Mouse (Mus musculus) heart, postnatal 0 days (tissue): Measurements from ENCODE around the gene Syt12. TPM values are rescaled to one million over a fixed set of nuclear protein-coding genes. Genes with fewer than 3 reads are reported as not detected.
A peak's percentile ranks its signal among the peaks of the same experiment; 100 is the strongest.

ENCODE experiments used
- ATAC-seq: fragments of 200-750 bp; cut with Nextera tagmentation; 2 replicates; pipeline ENCODE4 v1.8.0; 2017; ENCODE audit warnings: low read depth, moderate number of reproducible peaks, moderate library complexity; ENCODE audit not compliant: insufficient read depth
- DNase-seq: peaks from one replicate; pipeline ENCODE4 v3.0.0-alpha.2; 2016; ENCODE audit warnings: low spot score
- H3K27ac ChIP-seq: fragments of 300-500 bp; sonication (generic); 2 replicates; pipeline ENCODE4 v1.5.1; 2014; ENCODE audit warnings: low read depth, mild to moderate bottlenecking
- H3K27me3 ChIP-seq: fragments of 300-500 bp; sonication (generic); 2 replicates; pipeline ENCODE4 v1.6.1; 2014; ENCODE audit warnings: low read length, mixed read lengths; ENCODE audit not compliant: control insufficient read depth, insufficient read depth
- H3K36me3 ChIP-seq: fragments of 300-500 bp; sonication (generic); replicated peaks from 2 replicates; pipeline ENCODE4 v1.6.1; 2014; ENCODE audit warnings: low read length, mixed read lengths; ENCODE audit not compliant: control insufficient read depth, insufficient read depth
- H3K4me1 ChIP-seq: fragments of 300-500 bp; sonication (generic); 2 replicates; pipeline ENCODE4 v1.6.1; 2014; ENCODE audit warnings: antibody characterized with exemption; ENCODE audit not compliant: control insufficient read depth, insufficient read depth
- H3K4me2 ChIP-seq: fragments of 300-500 bp; sonication (generic); 2 replicates; pipeline ENCODE4 v1.6.1; 2014; ENCODE audit warnings: low read depth, mild to moderate bottlenecking, low read length, moderate library complexity
- H3K4me3 ChIP-seq: fragments of 300-500 bp; sonication (generic); 2 replicates; pipeline ENCODE4 v1.5.1; 2014; ENCODE audit warnings: low read depth, low read length
- H3K9ac ChIP-seq: fragments of 300-500 bp; sonication (generic); replicated peaks from 2 replicates; pipeline ENCODE4 v1.6.1; 2014; ENCODE audit warnings: low read depth, low read length, mixed read lengths
- H3K9me3 ChIP-seq: fragments of 300-500 bp; sonication (generic); replicated peaks from 2 replicates; pipeline ENCODE4 v1.6.1; 2016; ENCODE audit warnings: low read length; ENCODE audit not compliant: control insufficient read depth
- CTCF ChIP-seq: IDR thresholded peaks from 2 replicates; pipeline ENCODE4 v1.5.1; 2016; ENCODE audit warnings: antibody characterized with exemption, control low read depth, low read depth
- EP300 ChIP-seq: IDR thresholded peaks from 2 replicates; pipeline ENCODE4 v1.6.1; 2016; ENCODE audit warnings: antibody characterized with exemption, low read depth
- WGBS: fragments of 180-500 bp; shearing (Covaris S2); extraction: QIAGEN DNeasy Blood & Tissue Kit; methylation state at CpG from one replicate; pipeline ENCODE4 v1.1.7; 2014; 5-methylcytosine and 5-hydroxymethylcytosine counted together
- polyA plus RNA-seq: library from polyadenylated mRNA; unstranded; fragments of >200 nt; fragmentation: Nextera tagmentation; extraction: Ambion mirVana; gene quantifications from 2 replicates; pipeline ENCODE4 v1.2.1, GENCODE M21; 2015
- total RNA-seq: library from RNA; depleted of rRNA; stranded (reverse); fragments of >200 nt; gene quantifications from 2 replicates; pipeline ENCODE4 v1.2.3, GENCODE M21; 2014; ENCODE audit warnings: low replicate concordance

Gene Syt12
- total and polyA plus RNA-seq, 2 experiments from 2014 or later: 0.46 to 2.8 TPM

DNA sequence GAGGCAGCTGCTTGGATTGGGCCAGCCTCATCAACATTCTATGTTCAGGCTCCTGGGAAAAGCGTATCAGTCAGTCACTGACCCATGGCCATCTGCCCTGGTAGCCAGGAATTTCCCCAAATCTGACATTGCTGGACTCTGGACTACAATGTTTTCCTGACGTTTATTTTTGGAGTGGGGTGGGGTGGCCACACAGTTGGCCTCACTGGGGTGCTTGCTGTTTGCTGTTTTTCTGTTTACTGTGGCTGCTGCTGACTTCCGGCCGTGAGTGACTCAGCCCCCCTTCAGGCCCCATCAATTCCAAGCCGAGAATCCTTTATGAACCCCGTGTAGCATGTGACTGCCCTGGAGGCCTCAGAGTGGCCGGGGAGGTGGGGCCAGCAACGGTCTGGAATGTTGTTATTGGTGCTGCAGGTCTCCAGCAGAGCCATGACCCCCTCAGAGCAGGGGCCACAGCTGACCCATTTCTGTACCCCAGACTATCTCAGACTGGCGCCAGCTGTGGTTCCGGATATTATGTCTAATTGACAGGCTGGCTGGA, 35.6 kb downstream of the Syt12 start:
- Histone ChIP-seq H3K4me3 (no peak overlapping the region), H3K9ac (no peak overlapping the region), H3K36me3 (no peaks in the 10 kb centered on the region), H3K4me2 (no peak overlapping the region), H3K27ac (peak overlapping the region; percentile 66), H3K4me1 (peaks cover 24% of the 10 kb centered on the region; the same call in 1 of the 2 replicates), H3K27me3 (no peaks in the 10 kb centered on the region), H3K9me3 (no peaks in the 10 kb centered on the region)
- TF ChIP-seq CTCF: no peak
- no peak for TF ChIP-seq EP300
- peak; percentile 19 for DNase-seq
- peak; percentile 54 for ATAC-seq
- WGBS: 28% methylated on average over 10 of the region's 10 CpGs

DNA sequence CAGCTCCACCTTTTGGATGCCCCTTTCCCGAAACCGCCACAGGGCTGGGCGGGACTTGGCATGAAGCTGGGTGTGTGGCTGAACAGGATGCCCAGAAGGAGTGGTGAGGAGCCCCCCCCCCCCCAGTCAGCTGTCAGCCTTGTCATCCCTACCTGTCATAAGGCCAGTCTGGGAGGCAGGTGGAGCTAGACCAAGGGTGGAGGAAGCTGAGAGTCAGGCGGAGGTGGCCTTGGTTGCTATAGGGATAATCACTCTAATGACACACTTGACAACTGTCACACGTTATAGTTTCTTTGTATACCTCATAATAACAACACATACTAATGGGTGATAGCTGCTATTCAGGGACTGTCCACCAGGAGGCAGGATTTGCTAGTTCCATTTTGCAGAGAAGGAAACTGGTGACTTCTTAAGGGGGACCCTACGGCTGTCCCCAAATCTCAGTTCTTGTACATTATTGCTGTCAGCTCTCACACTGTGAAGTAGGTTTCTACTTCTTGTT, 36.1 kb downstream of the Syt12 start:
- WGBS: 26% methylated on average over 6 of the region's 6 CpGs
- no peak for ATAC-seq
- H3K27me3 ChIP-seq: no peaks in the 10 kb centered on the region

GRCm38 (mm10) chr19:4440222-4440621, 37.0 kb downstream of the Syt12 start:
- Histone ChIP-seq H3K27ac (no peak overlapping the region), H3K4me1 (peaks cover 24% of the 10 kb centered on the region; the same call in 1 of the 2 replicates), H3K36me3 (no peaks in the 10 kb centered on the region), H3K27me3 (no peaks in the 10 kb centered on the region), H3K4me3 (peak overlapping the region; percentile 68), H3K4me2 (peak overlapping the region; percentile 94), H3K9ac (no peak overlapping the region), H3K9me3 (no peaks in the 10 kb centered on the region)
- DNase-seq (peak; percentile 56), ATAC-seq (no peak)
- no peak for TF ChIP-seq EP300
- no peak for TF ChIP-seq CTCF
- 12% methylated on average over 8 of the region's 8 CpGs for WGBS

More for the DNA sequence above, 36.1 kb downstream of the Syt12 start:
- TF ChIP-seq CTCF: peak; percentile 68
- no peak for TF ChIP-seq EP300
- no peaks in the 10 kb centered on the region for H3K36me3 ChIP-seq
- H3K9me3 ChIP-seq: no peaks in the 10 kb centered on the region
- peaks cover 24% of the 10 kb centered on the region; the same call in 1 of the 2 replicates for H3K4me1 ChIP-seq
- H3K4me2 ChIP-seq: no peak overlapping the region
- H3K9ac ChIP-seq: no peak overlapping the region
- no peak overlapping the region for H3K4me3 ChIP-seq
- DNase-seq: peak; percentile 38
- H3K27ac ChIP-seq: peak overlapping the region; percentile 66

- under 1% methylated on average over 49 of the region's 51 CpGs for WGBS
- no peak within 1 kb of the TSS for H3K27ac ChIP-seq
- TF ChIP-seq EP300 (no peak), CTCF (no peak)
- peak within 1 kb of the TSS; percentile 47 for H3K9ac ChIP-seq
- H3K36me3 ChIP-seq: no peaks in the 10 kb centered on the region
- no peaks in the 10 kb centered on the region for H3K9me3 ChIP-seq
- peak; percentile 62 for ATAC-seq
- H3K4me1 ChIP-seq: peaks cover 24% of the 10 kb centered on the region; the same call in 1 of the 2 replicates
- H3K27me3 ChIP-seq: no peaks in the 10 kb centered on the region
- DNase-seq: peak; percentile 64
- H3K4me2 ChIP-seq: peak within 1 kb of the TSS; percentile 94
- peak within 1 kb of the TSS; percentile 68 for H3K4me3 ChIP-seq
Measured at GRCm38 (mm10) chr19:4439161-4439801, 38.0 kb downstream of the Syt12 start, which contains the start of gene Rhod. Rhod (minus strand) TSS chr19:4439432.

GRCm38 (mm10) chr19:4438791-4439160, 38.5 kb downstream of the Syt12 start:
- Histone ChIP-seq H3K9ac (peak overlapping the region; percentile 47), H3K4me3 (peak overlapping the region; percentile 68), H3K4me2 (peak overlapping the region; percentile 94), H3K27ac (no peak overlapping the region), H3K27me3 (no peaks in the 10 kb centered on the region), H3K9me3 (no peaks in the 10 kb centered on the region), H3K4me1 (peaks cover 24% of the 10 kb centered on the region; the same call in 1 of the 2 replicates), H3K36me3 (no peaks in the 10 kb centered on the region)
- ATAC-seq (no peak), DNase-seq (no peak)
- 7% methylated on average over 8 of the region's 8 CpGs for WGBS
- TF ChIP-seq EP300 (no peak), CTCF (no peak)
